Mouse (Mus musculus): ENCODE measurements around the gene Grip1. TPM values are rescaled to one million over a fixed set of nuclear protein-coding genes. Genes with fewer than 3 reads are reported as not detected.

The Grip1 gene
- polyA plus RNA-seq, 1 experiment from 2014 or later: 0.86 TPM

GRCm38 (mm10) chr10:119803633-119804422, 350.2 kb downstream of the Grip1 start:
- 45% methylated on average over 13 of the region's 13 CpGs for WGBS (ENCODE audit: insufficient replicate concordance)
- no peak overlapping the region for H3K27ac ChIP-seq
- no peak overlapping the region for H3K4me3 ChIP-seq
- H3K36me3 ChIP-seq: no peaks in the 10 kb centered on the region
- H3K4me2 ChIP-seq: no peak overlapping the region
- H3K9ac ChIP-seq: no peak overlapping the region
- H3K27me3 ChIP-seq (replicated peaks): no peaks in the 10 kb centered on the region
- no peaks in the 10 kb centered on the region for H3K4me1 ChIP-seq
- no peak for ATAC-seq
- H3K9me3 ChIP-seq (replicated peaks): no peaks in the 10 kb centered on the region

GRCm38 (mm10) chr10:119804423-119804814, 350.8 kb downstream of the Grip1 start:
- ATAC-seq: no peak
- Histone ChIP-seq H3K4me3 (no peak overlapping the region), H3K27me3 (replicated peaks) (no peaks in the 10 kb centered on the region), H3K9ac (no peak overlapping the region), H3K9me3 (replicated peaks) (no peaks in the 10 kb centered on the region), H3K36me3 (no peaks in the 10 kb centered on the region), H3K27ac (no peak overlapping the region), H3K4me2 (no peak overlapping the region), H3K4me1 (no peaks in the 10 kb centered on the region)
- 76% methylated on average over 9 of the region's 9 CpGs for WGBS (ENCODE audit: insufficient replicate concordance)

- H3K9ac ChIP-seq: no peak overlapping the region
- H3K4me2 ChIP-seq: no peak overlapping the region
- no peak overlapping the region for H3K27ac ChIP-seq
- WGBS (ENCODE audit: insufficient replicate concordance): 58% methylated on average over 7 of the region's 7 CpGs
- H3K36me3 ChIP-seq: no peaks in the 10 kb centered on the region
- H3K4me3 ChIP-seq: no peak overlapping the region
- ATAC-seq: no peak
- H3K4me1 ChIP-seq: no peaks in the 10 kb centered on the region
- no peaks in the 10 kb centered on the region for H3K27me3 ChIP-seq (replicated peaks)
- H3K9me3 ChIP-seq (replicated peaks): 0 out of 2 replicates have a peak, but pooled peaks cover 5% of the 10 kb centered on the region
Observed at GRCm38 (mm10) chr10:119805082-119805481, 351.5 kb downstream of the Grip1 start.

- Histone ChIP-seq H3K9ac (no peak overlapping the region), H3K4me2 (no peak overlapping the region), H3K27me3 (replicated peaks) (no peaks in the 10 kb centered on the region), H3K4me1 (no peaks in the 10 kb centered on the region), H3K27ac (no peak overlapping the region), H3K36me3 (no peaks in the 10 kb centered on the region), H3K4me3 (no peak overlapping the region), H3K9me3 (replicated peaks) (0 out of 2 replicates have a peak, but pooled peaks cover 5% of the 10 kb centered on the region)
- ATAC-seq: no peak
- 49% methylated on average over 8 of the region's 8 CpGs for WGBS (ENCODE audit: insufficient replicate concordance)
Observed at GRCm38 (mm10) chr10:119806151-119806550, 352.5 kb downstream of the Grip1 start.

- 69% methylated on average over 5 of the region's 5 CpGs for WGBS (ENCODE audit: insufficient replicate concordance)
Observed at GRCm38 (mm10) chr10:119808384-119808783, 354.8 kb downstream of the Grip1 start.

GRCm38 (mm10) chr10:119814087-119814486, 360.5 kb downstream of the Grip1 start:
- WGBS (ENCODE audit: insufficient replicate concordance): 61% methylated on average over 4 of the region's 4 CpGs
- no peak overlapping the region for H3K27ac ChIP-seq
- ATAC-seq: no peak

More at GRCm38 (mm10) chr10:119808384-119808783, 354.8 kb downstream of the Grip1 start:
- Histone ChIP-seq H3K4me1 (no peaks in the 10 kb centered on the region), H3K27ac (no peak overlapping the region), H3K9ac (no peak overlapping the region), H3K4me2 (no peak overlapping the region), H3K9me3 (replicated peaks) (0 out of 2 replicates have a peak, but pooled peaks cover 5% of the 10 kb centered on the region), H3K4me3 (no peak overlapping the region), H3K36me3 (no peaks in the 10 kb centered on the region), H3K27me3 (replicated peaks) (no peaks in the 10 kb centered on the region)
- no peak for ATAC-seq

GRCm38 (mm10) chr10:119816001-119816400, 362.4 kb downstream of the Grip1 start:
- Histone ChIP-seq H3K9ac (no peak overlapping the region), H3K4me1 (no peaks in the 10 kb centered on the region), H3K27me3 (replicated peaks) (no peaks in the 10 kb centered on the region), H3K27ac (no peak overlapping the region), H3K4me3 (no peak overlapping the region), H3K9me3 (replicated peaks) (no peaks in the 10 kb centered on the region), H3K36me3 (no peaks in the 10 kb centered on the region), H3K4me2 (no peak overlapping the region)
- 43% methylated on average over 5 of the region's 5 CpGs for WGBS (ENCODE audit: insufficient replicate concordance)
- ATAC-seq: no peak

More at GRCm38 (mm10) chr10:119814087-119814486, 360.5 kb downstream of the Grip1 start:
- no peaks in the 10 kb centered on the region for H3K36me3 ChIP-seq
- H3K4me3 ChIP-seq: no peak overlapping the region
- no peaks in the 10 kb centered on the region for H3K4me1 ChIP-seq
- 0 out of 2 replicates have a peak, but pooled peaks cover 5% of the 10 kb centered on the region for H3K9me3 ChIP-seq (replicated peaks)
- no peaks in the 10 kb centered on the region for H3K27me3 ChIP-seq (replicated peaks)
- no peak overlapping the region for H3K9ac ChIP-seq
- H3K4me2 ChIP-seq: no peak overlapping the region

- ATAC-seq: no peak
- H3K27me3 ChIP-seq (replicated peaks): no peaks in the 10 kb centered on the region
- no peaks in the 10 kb centered on the region for H3K36me3 ChIP-seq
- no peak overlapping the region for H3K9ac ChIP-seq
- no peak overlapping the region for H3K27ac ChIP-seq
- H3K9me3 ChIP-seq (replicated peaks): no peaks in the 10 kb centered on the region
- 42% methylated on average over 5 of the region's 5 CpGs for WGBS (ENCODE audit: insufficient replicate concordance)
- H3K4me2 ChIP-seq: no peak overlapping the region
- no peaks in the 10 kb centered on the region for H3K4me1 ChIP-seq
- no peak overlapping the region for H3K4me3 ChIP-seq
Observed at GRCm38 (mm10) chr10:119818381-119818780, 364.8 kb downstream of the Grip1 start.

GRCm38 (mm10) chr10:119819102-119819681, 365.6 kb downstream of the Grip1 start:
- H3K9me3 ChIP-seq (replicated peaks): no peaks in the 10 kb centered on the region
- H3K4me3 ChIP-seq: no peak overlapping the region
- peak overlapping the region; percentile 7 for H3K4me2 ChIP-seq
- H3K4me1 ChIP-seq: no peaks in the 10 kb centered on the region
- ATAC-seq: no peak
- no peak overlapping the region for H3K27ac ChIP-seq
- H3K9ac ChIP-seq: no peak overlapping the region
- 44% methylated on average over 17 of the region's 17 CpGs for WGBS (ENCODE audit: insufficient replicate concordance)
- no peaks in the 10 kb centered on the region for H3K27me3 ChIP-seq (replicated peaks)
- no peaks in the 10 kb centered on the region for H3K36me3 ChIP-seq

GRCm38 (mm10) chr10:119819740-119820139, 366.1 kb downstream of the Grip1 start:
- Histone ChIP-seq H3K36me3 (no peaks in the 10 kb centered on the region), H3K9ac (no peak overlapping the region), H3K4me2 (peak overlapping the region; percentile 7), H3K4me1 (no peaks in the 10 kb centered on the region), H3K27me3 (replicated peaks) (no peaks in the 10 kb centered on the region), H3K4me3 (no peak overlapping the region), H3K27ac (no peak overlapping the region), H3K9me3 (replicated peaks) (no peaks in the 10 kb centered on the region)
- ATAC-seq: no peak
- WGBS (ENCODE audit: insufficient replicate concordance): 61% methylated on average over 5 of the region's 5 CpGs

GRCm38 (mm10) chr10:119820428-119820827, 366.8 kb downstream of the Grip1 start:
- no peak overlapping the region for H3K27ac ChIP-seq
- no peak overlapping the region for H3K4me3 ChIP-seq
- no peaks in the 10 kb centered on the region for H3K4me1 ChIP-seq
- ATAC-seq: no peak
- H3K27me3 ChIP-seq (replicated peaks): no peaks in the 10 kb centered on the region
- no peaks in the 10 kb centered on the region for H3K36me3 ChIP-seq
- no peaks in the 10 kb centered on the region for H3K9me3 ChIP-seq (replicated peaks)
- H3K4me2 ChIP-seq: no peak overlapping the region
- no peak overlapping the region for H3K9ac ChIP-seq
- WGBS (ENCODE audit: insufficient replicate concordance): 45% methylated on average over 4 of the region's 4 CpGs

- 65% methylated on average over 7 of the region's 7 CpGs for WGBS (ENCODE audit: insufficient replicate concordance)
- Histone ChIP-seq H3K4me1 (no peaks in the 10 kb centered on the region), H3K9me3 (replicated peaks) (no peaks in the 10 kb centered on the region), H3K9ac (no peak overlapping the region), H3K27me3 (replicated peaks) (no peaks in the 10 kb centered on the region), H3K4me3 (no peak overlapping the region), H3K4me2 (no peak overlapping the region), H3K27ac (no peak overlapping the region), H3K36me3 (no peaks in the 10 kb centered on the region)
- ATAC-seq: no peak
Observed at GRCm38 (mm10) chr10:119823691-119824090, 370.1 kb downstream of the Grip1 start.

All from liver, embryonic 12.5 days (tissue).